Comparison of ENCODE assay signal across 22 mouse cellular contexts in the genomic region with DNA sequence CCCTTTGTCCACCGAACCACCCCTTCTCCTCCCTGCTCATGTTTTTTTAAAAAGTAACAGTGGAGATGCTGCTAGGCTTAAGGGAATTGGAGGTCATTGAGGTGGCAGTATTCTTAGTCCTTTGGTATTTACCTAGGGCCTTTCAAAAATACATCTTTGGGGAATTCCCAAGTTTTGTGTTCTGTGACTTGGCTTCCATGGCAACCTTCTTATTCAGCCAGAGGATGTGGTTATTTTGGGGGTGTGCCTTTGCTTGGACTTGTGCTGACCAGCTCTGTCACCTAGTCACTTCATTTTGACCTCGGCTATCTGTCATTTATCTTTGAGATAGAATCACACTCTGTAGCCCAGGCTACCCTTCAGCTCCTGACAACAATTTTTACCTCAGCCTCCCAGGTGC.
A peak's percentile ranks its signal among the peaks of the same experiment; 100 is the strongest.
DNase-seq lines count a peak whose midpoint lies in the region; ATAC-seq and TF ChIP-seq lines count a peak whose summit lies in the region.
"Had no signal": no experiment of that assay in that cellular context is flagged by ENCODE, and none has a peak within 500 bp of the region (broad histone marks: within the 10 kb centered on the region; RNA-seq: fewer than 3 reads in every experiment).

No protein-coding gene starts in this region.

- WGBS in forebrain, embryonic 16.5 days, result 87% methylated on average over 2 of the region's 2 CpGs
- WGBS in forebrain, embryonic 10.5 days, result 92% methylated on average over 2 of the region's 2 CpGs
- WGBS in kidney, adult 2 months, result 84% methylated on average over 2 of the region's 2 CpGs

- no peaks in the 10 kb centered on the region for H3K9me3 ChIP-seq in forebrain, embryonic 16.5 days (ENCODE audit: control insufficient read depth, low read length)
- H3K9me3 ChIP-seq in forebrain, embryonic 10.5 days, result no peaks in the 10 kb centered on the region
- H3K9me3 ChIP-seq: forebrain, embryonic 15.5 days; G1E; hindbrain, embryonic 12.5 days; hindbrain, embryonic 15.5 days; intestine, embryonic 15.5 days had no signal

- no peaks in the 10 kb centered on the region for H3K27me3 ChIP-seq in forebrain, embryonic 16.5 days (replicated peaks; ENCODE audit: control insufficient read depth, insufficient read depth, low read length)
- H3K27me3 ChIP-seq in forebrain, embryonic 10.5 days (ENCODE audit: poor library complexity, severe bottlenecking), result peaks cover 26% of the 10 kb centered on the region
- H3K27me3 ChIP-seq in Patski, result no peaks in the 10 kb centered on the region
- no peaks in the 10 kb centered on the region for H3K27me3 ChIP-seq in kidney, adult 2 months (replicated peaks; ENCODE audit: control insufficient read depth, insufficient read depth, low read length)
- H3K27me3 ChIP-seq: forebrain, embryonic 15.5 days; hindbrain, embryonic 12.5 days; hindbrain, embryonic 15.5 days; intestine, embryonic 15.5 days had no signal

- H3K36me3 ChIP-seq in forebrain, embryonic 16.5 days (ENCODE audit: control insufficient read depth, insufficient read depth), result no peaks in the 10 kb centered on the region
- no peaks in the 10 kb centered on the region for H3K36me3 ChIP-seq in forebrain, embryonic 10.5 days (replicated peaks)
- H3K36me3 ChIP-seq in kidney, adult 2 months (ENCODE audit: control insufficient read depth, insufficient read depth, low read length), result no peaks in the 10 kb centered on the region
- H3K36me3 ChIP-seq: forebrain, embryonic 15.5 days; G1E; hindbrain, embryonic 12.5 days; hindbrain, embryonic 15.5 days; intestine, embryonic 15.5 days had no signal

- no peak for ATAC-seq in forebrain, embryonic 16.5 days
- ATAC-seq in Patski, result no peak
- ATAC-seq: forebrain, embryonic 15.5 days; intestine, embryonic 15.5 days had no signal

- no peak overlapping the region for H3K4me2 ChIP-seq in forebrain, embryonic 16.5 days (ENCODE audit: low read length)
- H3K4me2 ChIP-seq: forebrain, embryonic 15.5 days; heart, embryonic 11.5 days; hindbrain, embryonic 12.5 days; hindbrain, embryonic 15.5 days; intestine, embryonic 15.5 days had no signal

- H3K9ac ChIP-seq in forebrain, embryonic 16.5 days (replicated peaks; ENCODE audit: low read depth, low read length), result no peak overlapping the region
- H3K9ac ChIP-seq: forebrain, embryonic 15.5 days; hindbrain, embryonic 12.5 days; hindbrain, embryonic 15.5 days; intestine, embryonic 15.5 days had no signal

- peak overlapping the region; percentile 21 for H3K27ac ChIP-seq in forebrain, embryonic 16.5 days (ENCODE audit: low read length)
- H3K27ac ChIP-seq in forebrain, embryonic 10.5 days, result no peak overlapping the region
- peak overlapping the region; percentile 50 for H3K27ac ChIP-seq in left cerebral cortex, adult 2 months
- no peak overlapping the region for H3K27ac ChIP-seq in kidney, adult 2 months (ENCODE audit: insufficient read depth, low read depth, low read length)
- H3K27ac ChIP-seq: heart, adult 2 months; hindbrain, embryonic 12.5 days; hindbrain, embryonic 15.5 days; intestine, embryonic 15.5 days had no signal

- peaks cover 30% of the 10 kb centered on the region for H3K4me1 ChIP-seq in forebrain, embryonic 16.5 days (replicated peaks; ENCODE audit: control insufficient read depth, insufficient read depth, low read length)
- H3K4me1 ChIP-seq in forebrain, embryonic 10.5 days, result no peaks in the 10 kb centered on the region
- H3K4me1 ChIP-seq in kidney, adult 2 months (ENCODE audit: control insufficient read depth, insufficient read depth, low read length), result no peaks in the 10 kb centered on the region
- H3K4me1 ChIP-seq: hindbrain, embryonic 12.5 days; hindbrain, embryonic 15.5 days; intestine, embryonic 15.5 days had no signal

- POLR2A ChIA-PET in Patski (lab: Charles Lee), result interaction anchor here (0.7 kb wide), 1 partner anchor 1977 kb away, joined by 4 read pairs; no protein-coding TSS in a partner anchor

- CTCF ChIA-PET in Patski (lab: Charles Lee), result interaction anchor here (1.5 to 1.8 kb wide), 3 partner anchors 9 to 45 kb away, joined by 3 to 5 read pairs (median 5); no protein-coding TSS in a partner anchor

- no peak for DNase-seq in forebrain, embryonic 10.5 days (ENCODE audit: extremely low spot score, low spot score)
- DNase-seq in left cerebral cortex, adult 2 months (ENCODE audit: extremely low spot score in 1 of 2, low spot score in 2 of 2), result no peak
- no peak for DNase-seq in left cerebral cortex, postnatal 10 days (ENCODE audit: extremely low spot score in 1 of 2, low spot score in 2 of 2)
- DNase-seq in Patski (ENCODE audit: low read depth, low spot score), result peak; percentile 19
- DNase-seq in frontal cortex, adult 2 months (ENCODE audit: extremely low spot score in 1 of 2, low spot score in 1 of 2), result no peak
- no peak for DNase-seq in cerebellum, postnatal 36 days
- no peak for DNase-seq in kidney, adult 2 months
- DNase-seq: adrenal gland, adult 8-10 months; adrenal gland, postnatal 25 days; cerebellum, adult 11-12 months; cerebellum, adult 8-10 months; cerebellum, postnatal 10 days; gastrocnemius, postnatal 25 days; heart, adult 2 months; kidney, adult 11 months had no signal

- no peak for TF ChIP-seq POLR2A in kidney, adult 2 months (IDR thresholded peaks at IDR 0.05; ENCODE audit: low read depth, low read length)

- no peak overlapping the region for H3K4me3 ChIP-seq in forebrain, embryonic 16.5 days (replicated peaks; ENCODE audit: low read length)
- no peak overlapping the region for H3K4me3 ChIP-seq in forebrain, embryonic 10.5 days
- H3K4me3 ChIP-seq in left cerebral cortex, adult 2 months, result no peak overlapping the region
- H3K4me3 ChIP-seq in kidney, adult 2 months (ENCODE audit: insufficient read depth, low read depth, low read length), result no peak overlapping the region
- H3K4me3 ChIP-seq: forebrain, embryonic 15.5 days; heart, adult 2 months; hindbrain, embryonic 12.5 days; hindbrain, embryonic 15.5 days; intestine, embryonic 15.5 days had no signal

- intact Hi-C loops in left cerebral cortex, adult 2 months (cut with DNase I), result no loop called here
- intact Hi-C loops in left cerebral cortex, postnatal 10 days (cut with DNase I), result no loop called here

- in situ Hi-C loops in Patski (cut with MboI; ENCODE audit: low pct_unique_long_range_greater_than_20kb), result no loop called here

- TF ChIP-seq CTCF in left cerebral cortex, adult 2 months (IDR thresholded peaks at IDR 0.05), result no peak
- no peak for TF ChIP-seq CTCF in Patski (IDR thresholded peaks at IDR 0.05)
- TF ChIP-seq CTCF in kidney, adult 2 months (conservative IDR thresholded peaks at IDR 0.05; ENCODE audit: insufficient read depth, insufficient read length, low read depth, low read length), result no peak

Comparison
In these comparisons a context has a peak if more than half of its experiments do, and no peak if none do; other contexts are left out.
1. H3K27ac ChIP-seq: peak in forebrain, embryonic 16.5 days (single experiment) and left cerebral cortex, adult 2 months (single experiment); none in forebrain, embryonic 10.5 days (single experiment) and kidney, adult 2 months (single experiment).